Mouse (Mus musculus): ENCODE results near the gene Zfp318.

Gene Zfp318

DNA sequence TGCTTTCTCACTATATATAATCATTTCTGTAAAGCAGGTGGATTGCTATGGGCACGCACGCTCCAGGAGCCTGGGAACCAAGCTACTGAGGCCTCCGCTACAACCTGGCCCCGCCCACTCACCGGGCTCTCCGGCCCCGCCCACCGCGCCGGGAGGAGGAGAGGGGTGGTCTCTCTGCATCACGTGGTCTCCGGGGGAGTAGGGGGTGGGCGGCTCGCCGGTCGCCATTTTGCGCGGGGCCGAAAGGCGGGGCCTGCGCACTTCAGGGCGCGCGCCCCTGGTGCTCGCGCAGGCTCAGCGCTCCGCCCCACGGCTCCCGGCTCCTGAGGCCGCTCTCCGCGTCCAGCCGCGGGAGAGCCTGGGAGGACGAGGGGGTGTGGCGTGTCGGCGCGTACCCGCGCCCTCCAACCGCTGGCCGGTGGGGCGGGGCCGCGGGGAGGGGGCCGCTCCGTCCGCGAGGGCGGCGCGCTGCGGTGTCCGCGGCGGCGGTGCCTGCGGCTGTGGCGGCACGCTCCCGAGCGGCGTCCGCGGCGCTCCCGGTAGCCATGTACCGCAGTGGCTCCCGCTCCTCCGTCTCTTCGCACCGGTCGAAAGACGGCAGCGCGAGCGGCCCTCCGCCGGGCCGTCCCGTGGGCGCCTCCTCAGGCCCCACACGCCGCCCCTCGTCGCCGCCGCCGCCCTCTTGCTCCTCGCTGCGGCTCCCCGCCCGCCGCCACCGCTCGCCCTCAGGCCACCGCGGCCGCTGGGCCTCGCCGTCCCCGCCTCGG lies at the start of gene Zfp318:
TSS of gene Zfp318 (plus strand) at position 438 of the 767 bp plus-strand sequence.
- DNase-seq, result peak; percentile 99

DNA sequence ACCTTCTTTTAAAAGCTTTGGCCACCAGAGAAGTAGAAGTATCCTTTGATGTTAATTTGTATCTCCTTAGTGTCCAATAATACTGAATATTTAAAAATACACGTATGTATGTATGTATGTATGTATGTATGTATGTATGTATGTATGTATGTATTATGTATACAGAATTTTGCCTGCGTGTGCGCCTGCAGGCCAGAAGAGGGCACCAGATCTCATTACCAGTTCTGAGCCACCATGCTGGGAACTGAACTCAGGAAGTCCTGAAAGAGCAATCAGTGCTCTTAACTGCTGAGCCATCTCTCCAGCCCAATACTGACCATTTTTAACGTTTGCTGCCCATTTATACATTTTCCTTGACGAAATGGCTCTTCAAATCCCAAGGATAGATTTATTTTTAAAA lies 47.1 kb upstream of the Zfp318 start:
- peak in 1 of 2 experiments; percentile 15 for DNase-seq

DNA sequence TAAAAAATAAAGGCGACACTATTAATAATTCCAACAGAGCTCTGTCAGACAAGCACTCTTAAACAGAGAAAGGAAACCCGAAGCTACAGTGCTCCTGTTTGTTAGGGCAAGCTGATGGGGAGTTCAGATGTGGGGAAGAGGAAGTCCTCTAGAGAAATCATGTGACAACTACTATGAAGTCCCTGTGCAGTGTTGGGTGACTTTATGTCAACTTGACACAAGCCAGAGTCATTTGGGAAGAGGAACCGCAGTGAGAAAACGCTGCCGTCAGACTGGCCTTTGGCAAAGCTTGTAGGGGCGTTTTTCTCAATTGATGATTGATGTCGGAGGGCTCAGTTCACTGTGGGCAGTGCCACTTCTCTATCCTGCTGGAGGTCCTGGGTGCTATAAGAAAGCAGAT lies 42.3 kb upstream of the Zfp318 start:
- DNase-seq, result no peak

DNA sequence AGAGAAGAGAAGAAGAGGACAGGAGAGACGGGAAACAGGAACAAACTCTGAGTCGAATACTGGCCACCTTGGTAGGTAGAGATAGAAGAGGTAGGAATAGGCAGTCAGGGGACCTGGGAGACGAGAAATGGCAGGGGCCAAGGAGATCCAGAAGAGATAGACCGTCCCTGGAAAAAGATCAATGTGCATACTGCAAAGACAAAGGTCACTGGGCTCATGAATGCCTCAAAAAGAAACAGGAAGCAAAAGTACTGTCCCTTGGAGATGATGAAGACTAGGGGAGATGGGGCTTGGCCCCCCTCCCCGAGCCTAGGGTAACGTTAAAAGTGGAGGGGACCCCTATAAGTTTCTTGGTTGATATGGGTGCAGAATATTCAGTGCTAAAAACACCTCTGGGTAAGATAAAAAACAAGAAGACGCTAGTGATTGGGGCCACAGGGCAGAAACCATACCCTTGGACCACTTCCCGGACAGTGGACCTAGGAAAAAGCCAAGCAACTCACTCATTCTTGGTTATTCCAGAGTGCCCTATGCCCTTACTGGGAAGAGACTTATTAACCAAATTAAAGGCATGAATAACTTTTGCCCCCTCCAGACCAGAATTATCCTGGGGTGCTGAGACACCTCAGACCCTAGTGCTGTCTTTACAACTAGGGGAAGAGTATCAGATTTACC lies 32.4 kb upstream of the Zfp318 start:
- no peak for DNase-seq

- DNase-seq, result peak; percentile 17 to 19
Measured at GRCm38 (mm10) chr17:46371783-46372182, 11.7 kb upstream of the Zfp318 start.

GRCm38 (mm10) chr17:46378564-46378963 lies 5.0 kb upstream of the Zfp318 start:
- DNase-seq, result no peak

DNA sequence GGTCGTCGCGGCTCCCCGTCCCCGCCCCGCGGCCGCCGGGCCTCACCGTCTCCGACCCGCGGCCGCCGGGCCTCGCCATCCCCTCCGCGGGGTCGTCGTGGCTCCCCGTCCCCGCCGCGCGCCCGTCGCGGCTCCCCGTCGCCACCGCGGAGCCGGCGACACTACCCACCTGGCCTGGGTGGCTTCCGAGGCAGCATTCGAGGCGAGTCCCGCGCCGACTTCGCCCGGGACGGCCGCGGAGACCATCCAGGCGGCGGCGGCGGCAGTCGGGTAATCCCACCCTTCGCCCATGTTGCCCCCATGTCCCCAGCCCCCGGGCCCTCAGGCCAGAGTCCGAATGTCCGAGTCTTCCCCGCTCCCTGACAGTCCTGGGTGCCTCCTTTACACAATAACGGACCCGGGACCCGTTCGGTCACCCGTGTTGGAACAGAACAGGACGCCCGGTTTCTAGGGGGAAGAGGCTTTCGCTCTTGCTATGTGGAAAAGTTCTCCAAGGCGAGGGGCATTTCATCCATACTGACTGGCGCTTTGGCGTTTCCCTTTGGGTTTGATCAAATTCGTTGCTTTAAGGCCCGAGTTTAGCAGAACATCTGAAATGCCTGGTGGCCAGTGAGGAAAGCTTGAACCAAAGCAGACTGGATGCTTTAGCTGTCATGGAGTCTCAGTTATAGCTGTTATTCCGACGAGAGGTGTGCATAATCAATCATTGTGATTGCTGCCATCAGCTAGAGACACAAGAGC lies 700 bp downstream of the Zfp318 start:
- peak; percentile 30 to 48 for DNase-seq

DNA sequence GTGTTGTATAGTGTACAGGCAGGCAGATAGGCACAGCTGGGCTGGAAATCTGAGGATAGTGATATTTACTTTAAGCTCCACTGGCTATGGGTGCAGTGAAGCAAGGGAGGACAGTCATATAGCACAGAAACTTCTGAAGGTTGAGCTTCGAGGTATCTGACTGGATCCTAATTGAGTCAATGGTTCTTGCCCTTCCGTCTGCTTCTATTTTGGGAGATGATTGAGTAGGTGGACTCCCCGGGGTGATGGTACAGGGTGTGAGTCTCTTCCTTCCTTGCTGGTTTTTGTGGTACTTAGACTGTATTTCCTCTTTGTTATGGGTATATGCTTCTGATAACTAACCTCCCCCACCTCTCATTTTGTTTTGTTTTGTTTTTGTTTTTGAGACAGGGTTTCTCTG lies 4.7 kb downstream of the Zfp318 start:
- DNase-seq, result no peak

DNA sequence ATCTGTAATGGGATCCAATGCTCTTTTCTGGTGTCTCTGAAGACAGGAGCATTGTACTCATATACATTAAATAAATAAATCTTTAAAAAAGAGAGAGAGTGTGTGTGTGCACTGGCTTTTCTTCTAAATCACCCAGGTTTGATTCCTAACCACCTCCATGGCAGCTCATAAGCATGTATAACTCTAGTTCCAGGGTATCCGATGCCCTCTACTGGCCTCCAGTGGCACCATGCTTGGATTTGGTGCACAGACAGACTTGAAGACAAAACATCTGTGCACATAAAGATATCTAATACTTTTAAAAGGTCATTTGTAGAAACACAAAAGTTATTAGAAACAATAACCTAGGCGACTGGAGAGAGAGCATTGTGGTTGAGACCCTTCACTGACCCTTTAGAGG lies 9.5 kb downstream of the Zfp318 start:
- DNase-seq, result peak; percentile 27 to 31

DNA sequence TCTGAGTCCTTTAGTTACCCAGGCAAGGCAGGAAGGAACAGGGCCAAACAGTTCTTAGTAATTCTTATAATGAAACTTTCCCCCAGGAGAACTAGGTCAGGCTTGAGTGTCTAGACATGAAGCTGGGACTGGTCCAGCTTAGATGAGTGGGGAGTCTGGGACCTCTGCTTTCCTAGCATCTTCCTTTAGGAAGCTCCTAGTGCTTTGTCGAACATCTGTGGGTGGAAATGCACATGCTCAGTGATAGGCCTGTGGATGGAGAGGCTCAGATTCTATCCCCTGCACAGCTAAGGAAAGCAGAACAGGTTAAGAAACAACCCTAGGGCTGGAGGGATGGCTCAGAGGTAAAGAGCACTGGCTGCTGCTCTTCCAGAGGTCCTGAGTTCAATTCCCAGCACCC lies 11.1 kb downstream of the Zfp318 start:
- no peak for DNase-seq

DNA sequence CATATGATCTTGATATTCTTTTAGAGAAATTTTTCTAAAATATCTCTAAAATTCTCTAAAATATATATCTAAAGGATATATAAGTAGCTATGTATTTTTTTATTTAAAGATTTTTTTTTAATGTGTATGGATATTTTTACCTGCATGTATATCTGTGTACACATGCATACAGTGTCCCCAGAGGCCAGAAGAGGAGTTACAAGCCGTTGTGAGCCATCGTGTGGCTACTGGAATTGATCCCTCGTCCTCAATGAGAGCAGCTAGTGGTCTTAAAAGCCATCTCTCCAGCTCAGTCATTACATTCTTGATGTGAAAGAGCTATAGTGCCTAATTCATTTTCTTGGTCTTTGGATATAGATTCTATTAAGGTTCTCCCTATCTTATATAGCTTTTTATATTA lies 24.9 kb downstream of the Zfp318 start:
- DNase-seq, result no peak

DNA sequence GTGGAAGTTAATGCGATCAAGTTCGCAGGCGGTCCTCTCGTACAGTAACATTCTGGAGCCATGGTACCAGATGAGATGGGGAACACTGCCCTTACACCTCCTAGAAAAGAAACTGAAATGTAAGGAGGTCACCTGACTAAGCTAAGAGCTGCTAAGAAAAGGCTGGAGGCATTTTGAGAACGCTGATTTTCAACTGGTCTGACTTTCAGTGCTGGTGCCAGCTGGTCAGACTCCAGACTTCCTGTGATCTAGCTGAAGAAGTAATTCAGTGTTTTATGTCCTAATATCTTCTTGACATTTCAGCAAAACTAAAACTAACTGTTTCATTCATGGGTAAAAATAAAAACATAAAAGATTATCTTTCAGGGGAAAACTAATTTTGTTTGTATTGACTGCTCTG lies 35.1 kb downstream of the Zfp318 start:
- DNase-seq, result no peak

DNA sequence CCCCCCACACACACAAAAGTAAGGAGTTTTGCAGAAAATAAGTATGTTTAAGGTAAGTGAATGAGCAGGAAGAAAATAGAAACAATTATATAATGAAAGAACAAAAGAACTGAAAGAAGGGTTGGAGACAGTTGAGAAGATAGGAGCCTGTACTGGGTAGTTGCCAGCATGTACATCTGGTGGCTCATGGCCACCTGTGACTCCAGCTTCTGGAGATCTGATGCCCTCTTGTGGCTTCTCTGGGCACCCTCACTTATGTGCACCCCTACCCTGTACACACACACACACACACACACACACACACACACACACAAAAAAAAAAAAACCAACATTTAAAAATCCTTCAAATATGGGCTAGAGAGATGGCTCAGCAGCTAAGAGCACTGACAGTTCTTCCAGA lies 36.2 kb downstream of the Zfp318 start:
- no peak for DNase-seq

- no peak for DNase-seq
Measured at GRCm38 (mm10) chr17:46426496-46426895, 43.0 kb downstream of the Zfp318 start.

- no peak for DNase-seq
Measured at GRCm38 (mm10) chr17:46428761-46429414, 45.4 kb downstream of the Zfp318 start, which contains the start of gene Crip3. Crip3 (plus strand) TSS chr17:46428926.

DNA sequence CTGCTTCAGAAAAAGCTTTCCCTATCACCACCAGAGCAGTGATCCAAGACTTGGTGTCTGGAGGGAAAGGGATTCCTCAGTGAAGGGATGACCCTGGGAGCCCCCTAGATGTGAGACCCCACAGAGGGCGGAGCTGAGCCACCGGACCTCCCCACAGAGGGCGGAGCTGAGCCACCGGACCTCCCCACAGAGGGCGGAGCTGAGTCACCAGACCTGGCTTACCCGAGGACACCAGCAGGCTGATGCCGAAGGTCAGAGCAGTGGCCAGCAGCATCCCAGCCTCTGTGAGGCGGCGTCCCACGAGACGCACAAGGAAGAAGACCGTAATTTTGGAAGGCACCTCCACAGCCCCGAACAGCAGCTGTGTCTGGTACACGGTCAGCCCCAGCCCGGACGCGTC lies 50.1 kb downstream of the Zfp318 start:
- DNase-seq, result no peak

GRCm38 (mm10) chr17:46436672-46437366 lies 53.3 kb downstream of the Zfp318 start:
- peak; percentile 26 to 38 for DNase-seq

DNA sequence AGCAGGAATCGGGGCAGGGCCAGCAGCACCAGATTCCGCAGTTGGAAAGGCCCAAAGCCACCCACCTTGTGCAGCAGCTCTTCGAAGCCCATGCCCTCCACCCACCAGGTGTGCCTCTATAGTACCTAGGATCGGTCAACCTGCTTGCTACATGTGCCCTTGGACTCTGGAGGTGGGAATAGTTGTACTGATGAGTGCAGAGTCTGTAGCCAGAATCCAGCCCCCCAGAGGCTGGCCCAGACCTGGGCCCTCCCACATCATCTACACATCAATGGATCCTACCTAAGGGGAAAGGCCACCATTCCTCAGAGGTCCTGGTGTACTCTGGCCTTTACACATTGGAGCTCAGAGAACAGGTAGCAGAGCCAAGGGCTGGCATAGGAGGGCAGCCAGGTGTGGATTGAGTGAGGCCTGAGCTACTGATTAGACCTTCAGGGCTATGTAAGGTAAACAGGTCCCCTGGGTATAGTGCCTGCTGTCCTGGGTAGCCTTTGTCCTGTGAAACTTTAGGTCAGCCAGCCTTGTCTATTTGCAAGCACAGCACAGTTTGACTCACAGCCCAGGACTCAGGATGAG lies 54.9 kb downstream of the Zfp318 start, which contains the start of gene Slc22a7:
TSS of gene Slc22a7 (minus strand) at position 160 of the 576 bp plus-strand sequence.
- no peak for DNase-seq

DNA sequence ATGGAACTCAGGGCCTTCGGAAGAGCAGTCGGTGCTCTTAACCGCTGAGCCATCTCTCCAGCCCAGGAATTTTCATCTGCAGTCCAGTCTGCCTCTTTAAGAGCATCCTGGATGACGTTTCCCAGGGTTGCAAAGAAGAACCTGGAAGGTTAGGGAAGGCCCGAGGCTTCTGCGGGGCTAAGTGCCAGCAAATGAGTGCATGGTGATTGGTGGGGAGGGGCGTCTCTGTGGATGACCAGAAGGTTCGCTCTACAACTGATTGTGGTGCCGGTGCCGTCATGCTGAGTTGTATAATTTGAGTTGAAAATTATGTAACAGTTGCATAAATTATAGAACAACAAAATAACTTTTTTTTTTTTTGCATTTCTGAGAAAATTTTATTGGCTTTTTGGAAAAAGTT lies 55.6 kb downstream of the Zfp318 start:
- DNase-seq, result no peak

DNA sequence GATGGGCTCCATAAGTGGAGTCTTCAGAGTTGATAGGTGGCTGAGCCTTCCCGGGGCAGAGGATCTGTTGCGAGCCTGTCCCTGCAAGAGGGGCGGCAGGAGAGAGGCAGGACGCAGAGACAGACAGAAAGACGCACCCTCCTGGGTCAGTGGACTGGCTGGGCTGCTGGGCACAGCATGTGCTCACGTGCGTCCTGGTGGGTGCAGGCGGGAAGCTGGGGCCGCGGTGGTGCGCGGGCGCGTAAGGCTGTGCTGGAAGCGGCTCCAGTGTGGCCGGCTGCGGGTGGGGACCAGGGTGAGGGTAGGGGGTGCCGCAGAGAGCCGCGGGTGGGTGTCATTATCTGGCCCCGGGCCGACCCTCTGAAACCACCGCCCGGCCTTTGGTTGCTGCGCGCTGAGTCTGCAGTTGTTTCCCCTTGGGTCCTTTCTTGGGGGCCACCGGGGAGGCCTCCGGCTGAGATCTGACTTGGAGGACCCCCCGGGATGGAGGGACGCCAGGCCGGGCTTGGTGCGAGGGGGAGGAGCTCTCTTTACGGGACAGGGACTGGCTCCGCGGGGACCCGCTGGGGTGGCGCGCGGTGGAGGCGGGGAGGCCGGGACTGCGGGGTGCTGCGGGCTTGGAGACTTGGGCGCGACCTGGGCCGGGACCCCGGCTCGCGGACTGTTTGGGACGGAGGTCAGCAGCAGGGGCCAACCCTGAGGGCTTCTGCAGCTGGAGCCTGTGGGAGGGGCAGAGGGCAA lies 61.5 kb downstream of the Zfp318 start:
- no peak for DNase-seq

- DNase-seq, result no peak
Measured at GRCm38 (mm10) chr17:46446264-46446663, 62.7 kb downstream of the Zfp318 start.

Data from thymus, postnatal 36 days (tissue).